Mouse (Mus musculus) layer of hippocampus, postnatal 14 days (tissue): Measurements from ENCODE around the gene Mthfsd. TPM values are rescaled to one million over a fixed set of nuclear protein-coding genes. Genes with fewer than 3 reads are reported as not detected.

ENCODE experiments used
- DNase-seq, 2 experiments: peaks; one replicate each; pipeline ENCODE4 v3.0.0; 2021 to 2022; ENCODE audit warnings: low spot score in 2 of 2, mixed read lengths in 1 of 2
- microRNA-seq, 2 experiments: library from miRNA; unstranded; fragments of <30 nt; microRNA quantifications; one replicate each; pipeline ENCODE4 v1.2.0; 2021
- total RNA-seq, 2 experiments: library from RNA; stranded (reverse); gene quantifications; 2 replicates each; pipeline ENCODE4 v1.2.3; 2021

Mthfsd gene
- total RNA-seq, 2 experiments from 2014 or later: 35.6 to 35.9 TPM

DNA sequence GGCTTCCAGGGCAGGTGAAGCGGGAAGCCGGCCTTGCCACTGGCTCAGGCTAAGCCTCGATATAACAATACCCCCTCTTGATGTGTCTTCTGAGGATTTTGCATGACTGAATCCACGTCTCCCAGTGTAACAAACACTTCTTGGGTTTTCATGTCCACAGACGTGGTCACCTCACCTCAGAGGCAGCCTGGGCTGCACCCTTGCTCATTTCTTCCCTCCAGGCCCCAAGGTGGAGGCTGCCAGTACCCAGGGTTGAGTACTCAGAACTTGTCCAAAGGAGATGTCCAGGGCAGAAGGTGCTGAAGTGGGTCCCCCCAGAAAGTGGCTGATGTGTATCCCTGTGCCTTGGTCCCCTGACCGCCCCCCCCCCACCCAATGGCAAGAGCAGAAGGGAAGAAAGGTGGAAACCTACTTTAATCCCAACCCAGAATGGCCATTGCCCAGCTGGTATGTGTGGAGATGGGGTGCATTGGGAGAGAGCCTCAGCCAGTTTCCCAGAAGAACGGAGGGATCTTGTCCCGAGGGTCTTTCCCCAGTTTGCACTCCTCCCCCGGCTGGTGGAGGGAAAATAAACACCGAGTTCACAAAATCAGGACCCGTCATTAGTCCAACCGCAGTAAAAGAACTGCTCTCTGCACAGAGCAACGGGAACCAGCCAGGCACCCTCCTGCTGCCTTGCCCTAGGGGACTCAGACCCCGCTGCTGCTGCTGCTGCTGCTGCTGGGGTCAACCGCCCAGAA lies 33.9 kb downstream of the Mthfsd start:
- no peak for DNase-seq

DNA sequence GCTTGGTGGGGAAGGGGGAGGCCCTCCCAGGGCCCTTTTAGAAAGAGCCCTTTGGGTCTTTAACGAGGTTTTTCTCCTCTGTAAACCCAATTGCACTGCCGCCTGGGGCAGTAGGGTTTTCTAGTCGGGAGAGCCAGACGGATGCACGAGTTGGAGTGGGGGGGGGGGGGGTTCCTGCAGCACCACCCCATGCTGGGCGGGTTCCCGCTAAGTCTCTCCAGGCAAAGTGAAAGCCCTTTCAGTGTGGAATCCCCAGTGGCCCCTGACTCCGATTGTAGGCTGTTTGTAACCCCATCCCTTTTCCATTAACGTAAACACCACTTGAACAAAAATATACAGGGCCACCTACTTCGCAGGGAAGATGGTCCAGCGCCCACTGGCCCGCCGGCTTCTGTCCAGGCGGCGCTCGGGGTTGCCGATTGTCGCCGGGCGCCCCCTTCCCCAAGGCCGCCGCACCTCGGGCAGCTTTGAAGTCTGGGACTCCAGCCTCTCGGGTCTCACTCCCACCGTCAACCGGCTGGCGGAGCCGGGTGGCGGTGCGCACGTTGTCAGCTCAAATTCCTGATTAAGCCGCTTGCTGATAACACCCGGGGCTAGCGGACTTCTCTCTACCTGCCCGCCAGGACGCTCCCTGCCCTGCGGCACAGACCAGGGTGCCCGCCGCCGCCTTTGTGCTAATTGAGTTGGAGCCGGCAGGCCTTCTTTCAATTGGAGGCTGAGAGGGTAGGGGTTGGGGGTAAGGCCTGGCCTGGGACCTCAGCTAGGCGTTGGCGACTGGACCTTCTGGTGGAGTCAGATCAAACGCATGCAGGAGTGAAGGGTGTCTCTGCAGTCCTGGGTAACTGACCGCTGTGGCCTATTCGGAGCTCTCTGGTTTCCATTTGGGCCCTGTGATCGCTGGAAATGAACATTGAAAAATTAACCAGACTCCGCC lies 34.8 kb downstream of the Mthfsd start:
- DNase-seq: no peak

DNA sequence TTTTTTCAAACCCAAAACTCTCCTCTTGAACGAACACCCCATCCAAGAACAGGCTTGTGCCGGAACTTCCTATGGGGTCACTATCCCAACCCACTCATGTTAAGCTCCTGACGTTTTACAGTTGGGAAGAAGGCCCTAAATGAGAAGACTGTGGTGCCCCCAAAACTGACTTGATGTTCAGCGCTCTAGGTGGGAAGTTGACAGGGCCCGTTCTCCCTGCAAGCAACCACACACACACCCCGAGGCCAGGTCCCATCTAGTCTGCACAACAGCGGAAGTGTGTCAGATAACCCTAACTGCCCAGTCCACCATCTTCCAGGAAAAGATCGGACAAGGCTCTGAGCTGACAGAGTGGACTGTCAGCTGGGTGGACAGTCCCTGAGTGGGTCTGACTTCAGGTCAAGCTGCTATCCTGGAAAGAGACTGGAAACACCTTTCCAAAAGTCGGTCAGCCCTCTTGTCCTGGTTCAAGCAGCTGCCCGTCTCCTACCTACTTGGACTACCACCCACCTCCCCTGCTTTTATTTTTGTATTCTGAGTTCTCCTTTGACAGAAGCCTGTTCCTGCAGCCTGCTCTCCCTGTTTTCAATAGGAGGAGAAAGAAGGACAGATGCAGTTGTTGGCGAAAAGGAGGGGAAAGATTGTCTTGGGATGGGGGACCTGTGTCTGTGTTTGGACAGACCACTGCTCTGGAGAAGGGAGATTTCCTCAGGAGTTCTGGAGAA lies 35.6 kb downstream of the Mthfsd start:
- no peak for DNase-seq

DNA sequence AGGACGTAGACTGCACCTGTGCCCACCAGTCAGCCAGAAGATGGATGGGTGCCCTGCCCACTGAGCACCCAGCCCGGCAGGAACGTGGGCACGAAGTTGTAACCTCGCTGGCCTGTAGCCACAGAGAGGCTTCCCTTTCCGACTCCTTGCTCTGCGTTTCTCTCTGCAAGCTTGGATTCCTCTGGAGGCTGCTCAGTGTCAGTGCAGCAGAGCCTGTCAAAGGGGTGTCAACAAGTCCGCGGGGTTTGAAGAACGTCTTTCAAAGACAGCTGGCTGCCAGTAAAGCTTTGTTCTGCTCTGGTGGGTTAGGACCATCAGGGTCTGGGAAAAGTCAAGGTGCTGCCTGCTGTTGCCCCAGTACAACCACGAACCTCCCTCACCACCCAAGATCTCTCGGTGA lies 36.7 kb downstream of the Mthfsd start:
- no peak for DNase-seq

DNA sequence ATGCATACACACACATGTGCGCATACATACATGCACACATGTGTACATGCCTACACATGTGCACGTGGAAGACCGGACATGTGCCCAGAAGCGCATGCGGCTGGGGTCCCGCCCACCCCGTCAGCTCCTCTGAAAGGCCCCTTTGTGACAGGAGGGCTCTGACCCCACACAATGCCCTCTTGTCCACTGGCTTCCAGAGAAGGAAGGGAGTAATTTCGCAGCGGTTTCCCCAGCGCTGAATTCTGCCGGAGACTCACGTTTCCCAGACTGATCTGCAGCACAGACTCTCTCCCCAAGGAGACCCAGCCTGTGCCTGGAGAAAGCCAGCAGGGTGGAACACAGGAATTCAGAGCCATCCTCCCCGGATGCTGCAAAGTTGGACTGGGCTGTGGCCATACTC lies 44.5 kb downstream of the Mthfsd start:
- no peak for DNase-seq

DNA sequence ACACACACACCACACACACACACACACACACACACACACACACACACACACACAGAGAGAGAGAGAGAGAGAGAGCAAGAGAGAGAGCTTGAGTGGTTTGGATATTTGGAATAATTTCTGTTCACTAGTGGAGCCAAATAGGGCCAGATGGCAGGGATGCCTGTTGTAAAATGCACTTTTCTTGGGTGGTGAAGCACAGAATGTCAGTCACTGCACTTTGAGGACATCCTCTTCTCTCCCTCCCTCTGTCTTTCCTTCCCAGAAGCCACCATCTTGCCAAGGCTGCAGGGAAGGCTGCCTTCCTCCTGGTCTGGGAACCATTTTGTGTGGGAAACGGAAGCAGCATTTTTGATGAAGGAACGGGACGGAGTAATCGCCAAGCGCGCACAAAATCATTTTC lies 45.7 kb downstream of the Mthfsd start:
- peak; percentile 48 to 70 for DNase-seq

DNA sequence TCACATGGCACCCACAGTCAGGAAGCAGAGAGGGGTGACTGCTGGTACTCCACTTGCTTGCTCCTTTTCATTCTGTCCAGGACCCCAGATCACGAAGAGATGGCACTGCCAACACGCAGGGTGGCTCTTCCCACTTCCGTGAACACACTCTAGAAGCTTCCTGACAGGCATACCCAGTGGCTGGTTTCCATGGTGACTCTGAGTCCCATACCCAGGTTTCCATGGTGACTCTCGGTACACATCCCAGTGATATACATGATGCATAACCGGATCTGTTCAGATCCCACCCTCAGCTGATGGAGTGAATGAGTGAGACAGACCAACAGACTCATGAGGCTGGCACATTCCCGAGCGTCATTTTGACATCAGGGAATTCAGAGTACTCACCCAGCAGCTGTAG lies 49.1 kb downstream of the Mthfsd start:
- DNase-seq: peak in 1 of 2 experiments; percentile 64

DNA sequence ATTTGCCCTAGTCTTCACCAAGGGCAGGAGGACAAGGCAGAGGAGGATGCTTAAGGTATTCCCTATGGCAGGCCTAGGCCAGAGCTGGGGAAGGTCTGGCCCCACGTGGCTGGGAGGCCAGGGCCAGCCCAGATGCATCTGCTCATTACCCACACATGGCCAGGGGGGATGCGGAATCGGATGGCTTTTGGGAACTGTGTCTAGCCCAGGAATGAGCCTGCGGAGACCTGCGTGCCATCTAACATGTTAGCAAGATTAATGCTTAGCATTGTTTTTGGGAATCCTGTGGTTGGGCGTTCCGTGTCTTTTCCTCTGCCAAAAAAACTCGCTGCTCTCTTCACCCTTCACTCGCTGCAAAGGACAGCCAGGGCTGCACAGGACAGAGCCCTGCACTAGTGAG lies 50.1 kb downstream of the Mthfsd start:
- no peak for DNase-seq

DNA sequence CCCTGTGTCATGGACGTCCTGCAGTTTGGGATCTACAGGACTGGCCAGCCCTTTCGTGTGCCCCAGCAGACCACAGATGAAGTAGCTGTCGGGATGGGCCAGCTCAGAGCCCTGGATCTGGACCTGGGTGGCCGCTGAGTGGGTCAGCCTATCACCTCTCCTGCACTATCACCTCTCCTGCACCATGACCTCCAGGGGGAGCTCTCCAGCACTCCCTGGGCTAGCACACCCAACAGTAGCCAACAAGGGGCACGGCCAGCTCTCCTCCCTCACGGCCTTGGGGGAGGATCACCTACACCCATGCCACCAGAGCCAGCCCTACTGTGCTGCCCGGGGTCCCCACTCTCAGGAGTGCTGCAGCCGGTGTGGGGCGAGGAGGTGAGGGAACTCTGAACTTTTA lies 60.8 kb downstream of the Mthfsd start:
- no peak for DNase-seq

DNA sequence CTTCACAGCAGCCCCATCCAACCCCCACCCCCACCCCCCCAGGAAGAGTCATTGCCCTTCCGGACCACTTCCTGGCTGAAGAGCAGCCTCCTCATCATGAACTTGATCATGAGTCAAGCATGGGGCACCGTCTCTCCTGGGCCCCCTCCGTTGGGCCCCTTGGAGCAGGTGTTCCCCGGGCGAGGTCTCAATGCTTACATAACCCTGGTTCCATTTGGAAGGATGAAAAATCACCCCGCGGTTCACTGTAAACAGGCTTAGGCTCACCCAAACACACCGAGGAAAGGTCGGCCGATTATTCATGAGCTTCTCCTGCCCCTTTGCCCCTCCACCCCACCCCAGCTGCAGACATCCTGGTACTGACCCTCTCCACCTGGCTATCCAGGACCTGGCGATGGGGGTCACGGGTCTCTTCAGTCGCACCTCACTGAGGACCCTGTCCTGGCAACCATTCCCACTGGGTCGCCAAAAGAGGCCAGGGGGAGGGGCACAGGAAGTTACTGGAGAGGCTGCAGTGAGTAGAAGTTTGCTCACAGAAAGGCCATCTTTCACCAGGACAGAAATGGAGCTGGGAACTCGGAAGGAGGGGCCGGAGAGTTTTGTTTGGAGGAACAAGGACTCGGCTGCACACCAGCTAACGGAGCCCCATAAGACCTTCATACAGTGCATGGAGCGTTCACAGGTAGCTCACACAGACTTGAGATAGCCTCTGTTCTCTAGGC lies 64.3 kb downstream of the Mthfsd start:
- DNase-seq: no peak

Small RNA genes lying within 50 kb of the gene (microRNA-seq; reads per million reads assigned to microRNA genes)
- gene Gm27530: 0 reads per million in 2 experiments

Other genes with a start within 250 kb of the Mthfsd start
- 1 to 10 TPM in 1 of 2 experiments, under 1 TPM in 1; 0.92 to 1.5 TPM for gene Foxf1, start 24.0 kb downstream of the Mthfsd start, total RNA-seq
- 1 to 10 TPM in 1 of 2 experiments, under 1 TPM in 1; 0.95 to 1.6 TPM for gene Foxc2, start 7.8 kb upstream of the Mthfsd start, total RNA-seq
- gene Foxl1, start 19.5 kb upstream of the Mthfsd start, total RNA-seq: not detected